Mouse (Mus musculus): Measurements from ENCODE around the gene Mob1b. TPM values are rescaled to one million over a fixed set of nuclear protein-coding genes. Genes with fewer than 3 reads are reported as not detected.

The Mob1b gene
- polyA plus RNA-seq, 1 experiment from 2014 or later, result 6.2 TPM

- ATAC-seq (no peak), DNase-seq (no peak)
- Histone ChIP-seq H3K9me3 (ENCODE audit: low read length) (no peaks in the 10 kb centered on the region), H3K27me3 (ENCODE audit: insufficient read depth, low read length) (peaks cover 6% of the 10 kb centered on the region; the same call in 1 of the 2 replicates), H3K9ac (replicated peaks) (no peak overlapping the region), H3K4me1 (ENCODE audit: insufficient read depth) (peaks cover 11% of the 10 kb centered on the region), H3K27ac (ENCODE audit: low read depth) (no peak overlapping the region), H3K4me2 (ENCODE audit: low read depth, low read length) (no peak overlapping the region), H3K36me3 (replicated peaks; ENCODE audit: insufficient read depth, low read length) (no peaks in the 10 kb centered on the region), H3K4me3 (ENCODE audit: low read depth, low read length) (no peak overlapping the region)
- TF ChIP-seq CTCF (IDR thresholded peaks at IDR 0.05; ENCODE audit: low read depth) (no peak), EP300 (IDR thresholded peaks at IDR 0.05; ENCODE audit: low read depth) (no peak)
- WGBS (ENCODE audit: insufficient replicate concordance), result 86% methylated on average over 6 of the region's 6 CpGs
These were observed 40.1 kb upstream of the Mob1b start for GRCm38 (mm10) chr5:88680567-88680966.

- Histone ChIP-seq H3K27ac (ENCODE audit: low read depth) (no peak overlapping the region), H3K4me3 (ENCODE audit: low read depth, low read length) (no peak overlapping the region), H3K36me3 (replicated peaks; ENCODE audit: insufficient read depth, low read length) (no peaks in the 10 kb centered on the region), H3K27me3 (ENCODE audit: insufficient read depth, low read length) (peaks cover 7% of the 10 kb centered on the region; the same call in 1 of the 2 replicates), H3K4me2 (ENCODE audit: low read depth, low read length) (no peak overlapping the region), H3K9ac (replicated peaks) (no peak overlapping the region), H3K9me3 (ENCODE audit: low read length) (no peaks in the 10 kb centered on the region), H3K4me1 (ENCODE audit: insufficient read depth) (peaks cover 8% of the 10 kb centered on the region)
- no peak for TF ChIP-seq CTCF (IDR thresholded peaks at IDR 0.05; ENCODE audit: low read depth)
- TF ChIP-seq EP300 (IDR thresholded peaks at IDR 0.05; ENCODE audit: low read depth), result no peak
- DNase-seq (no peak), ATAC-seq (no peak)
- 73% methylated on average over 9 of the region's 9 CpGs for whole genome bisulfite sequencing (ENCODE audit: insufficient replicate concordance)
These were observed 36.9 kb upstream of the Mob1b start for GRCm38 (mm10) chr5:88683706-88684105.

GRCm38 (mm10) chr5:88684226-88684625 is 36.4 kb upstream of the Mob1b start:
- no peak for TF ChIP-seq CTCF (IDR thresholded peaks at IDR 0.05; ENCODE audit: low read depth)
- no peak for TF ChIP-seq EP300 (IDR thresholded peaks at IDR 0.05; ENCODE audit: low read depth)
- H3K27me3 ChIP-seq (ENCODE audit: insufficient read depth, low read length), result peaks cover 7% of the 10 kb centered on the region; the same call in 1 of the 2 replicates
- H3K36me3 ChIP-seq (replicated peaks; ENCODE audit: insufficient read depth, low read length), result no peaks in the 10 kb centered on the region
- ATAC-seq, result no peak
- H3K4me3 ChIP-seq (ENCODE audit: low read depth, low read length), result no peak overlapping the region
- H3K4me2 ChIP-seq (ENCODE audit: low read depth, low read length), result no peak overlapping the region
- no peak overlapping the region for H3K9ac ChIP-seq (replicated peaks)
- H3K27ac ChIP-seq (ENCODE audit: low read depth), result no peak overlapping the region
- no peak for DNase-seq
- 31% methylated on average over 3 of the region's 3 CpGs for WGBS (ENCODE audit: insufficient replicate concordance)
- peaks cover 3% of the 10 kb centered on the region; the same call in 1 of the 2 replicates for H3K4me1 ChIP-seq (ENCODE audit: insufficient read depth)
- H3K9me3 ChIP-seq (ENCODE audit: low read length), result no peaks in the 10 kb centered on the region

- Histone ChIP-seq H3K27me3 (ENCODE audit: insufficient read depth, low read length) (peaks cover 7% of the 10 kb centered on the region; the same call in 1 of the 2 replicates), H3K9me3 (ENCODE audit: low read length) (no peaks in the 10 kb centered on the region), H3K9ac (replicated peaks) (no peak overlapping the region), H3K4me2 (ENCODE audit: low read depth, low read length) (no peak overlapping the region), H3K27ac (ENCODE audit: low read depth) (no peak overlapping the region), H3K4me3 (ENCODE audit: low read depth, low read length) (no peak overlapping the region), H3K36me3 (replicated peaks; ENCODE audit: insufficient read depth, low read length) (no peaks in the 10 kb centered on the region), H3K4me1 (ENCODE audit: insufficient read depth) (no peaks in the 10 kb centered on the region)
- TF ChIP-seq EP300 (IDR thresholded peaks at IDR 0.05; ENCODE audit: low read depth), result no peak
- no peak for TF ChIP-seq CTCF (IDR thresholded peaks at IDR 0.05; ENCODE audit: low read depth)
- ATAC-seq (no peak), DNase-seq (no peak)
- WGBS (ENCODE audit: insufficient replicate concordance), result 25% methylated on average over 6 of the region's 6 CpGs
These were observed 35.3 kb upstream of the Mob1b start for GRCm38 (mm10) chr5:88685306-88685705.

- peaks cover 7% of the 10 kb centered on the region; the same call in 1 of the 2 replicates for H3K27me3 ChIP-seq (ENCODE audit: insufficient read depth, low read length)
- no peak for ATAC-seq
- H3K4me2 ChIP-seq (ENCODE audit: low read depth, low read length), result no peak overlapping the region
- H3K4me3 ChIP-seq (ENCODE audit: low read depth, low read length), result no peak overlapping the region
- TF ChIP-seq CTCF (IDR thresholded peaks at IDR 0.05; ENCODE audit: low read depth), result no peak
- no peak for TF ChIP-seq EP300 (IDR thresholded peaks at IDR 0.05; ENCODE audit: low read depth)
- no peaks in the 10 kb centered on the region for H3K9me3 ChIP-seq (ENCODE audit: low read length)
- 47% methylated on average over 6 of the region's 6 CpGs for WGBS (ENCODE audit: insufficient replicate concordance)
- no peak for DNase-seq
- H3K27ac ChIP-seq (ENCODE audit: low read depth), result no peak overlapping the region
- no peak overlapping the region for H3K9ac ChIP-seq (replicated peaks)
- H3K36me3 ChIP-seq (replicated peaks; ENCODE audit: insufficient read depth, low read length), result no peaks in the 10 kb centered on the region
- 0 out of 2 replicates have a peak, but pooled peaks cover 2% of the 10 kb centered on the region for H3K4me1 ChIP-seq (ENCODE audit: insufficient read depth)
These were observed 34.8 kb upstream of the Mob1b start for GRCm38 (mm10) chr5:88685745-88686299.

- ATAC-seq (no peak), DNase-seq (no peak)
- H3K9me3 ChIP-seq (ENCODE audit: low read length), result no peaks in the 10 kb centered on the region
- no peak overlapping the region for H3K27ac ChIP-seq (ENCODE audit: low read depth)
- 0 out of 2 replicates have a peak, but pooled peaks cover 2% of the 10 kb centered on the region for H3K4me1 ChIP-seq (ENCODE audit: insufficient read depth)
- H3K4me3 ChIP-seq (ENCODE audit: low read depth, low read length), result no peak overlapping the region
- H3K9ac ChIP-seq (replicated peaks), result no peak overlapping the region
- no peaks in the 10 kb centered on the region for H3K36me3 ChIP-seq (replicated peaks; ENCODE audit: insufficient read depth, low read length)
- 69% methylated on average over 8 of the region's 8 CpGs for WGBS (ENCODE audit: insufficient replicate concordance)
- H3K27me3 ChIP-seq (ENCODE audit: insufficient read depth, low read length), result peaks cover 7% of the 10 kb centered on the region; the same call in 1 of the 2 replicates
- H3K4me2 ChIP-seq (ENCODE audit: low read depth, low read length), result no peak overlapping the region
- TF ChIP-seq EP300 (IDR thresholded peaks at IDR 0.05; ENCODE audit: low read depth), result no peak
- no peak for TF ChIP-seq CTCF (IDR thresholded peaks at IDR 0.05; ENCODE audit: low read depth)
These were observed 32.7 kb upstream of the Mob1b start for GRCm38 (mm10) chr5:88687996-88688406.
